28 mouse cellular contexts compared by ENCODE assay signal in genomic region chr4:137342816-137343215, GRCm38 (mm10). TPM values are rescaled to one million over a fixed set of nuclear protein-coding genes. Genes with fewer than 3 reads are reported as not detected.
DNase-seq lines count a peak whose midpoint lies in the region; ATAC-seq and TF ChIP-seq lines count a peak whose summit lies in the region.
"Had no signal": no experiment of that assay in that cellular context is flagged by ENCODE, and none has a peak within 500 bp of the region (broad histone marks: within the 10 kb centered on the region; RNA-seq: fewer than 3 reads in every experiment).

No protein-coding gene starts in this region.

- H3K9me3 ChIP-seq in lung, embryonic 14.5 days (ENCODE audit: low read depth, low read length): no peaks in the 10 kb centered on the region
- H3K9me3 ChIP-seq in lung, postnatal 0 days (ENCODE audit: low read length): no peaks in the 10 kb centered on the region
- H3K9me3 ChIP-seq: embryonic facial prominence, embryonic 13.5 days; embryonic facial prominence, embryonic 15.5 days; forebrain, embryonic 10.5 days; forebrain, embryonic 12.5 days; G1E had no signal

- ATAC-seq in lung, embryonic 14.5 days (ENCODE audit: insufficient read depth): no peak
- no peak for ATAC-seq in lung, postnatal 0 days
- ATAC-seq: activated CD4-positive, CD25-positive, alpha-beta regulatory T cell, adult 4 months; CD4-positive, CD25-positive, alpha-beta regulatory T cell, adult 4 months; forebrain, embryonic 14.5 days; forebrain, embryonic 16.5 days; Patski had no signal

- intact Hi-C loops in gastrocnemius, adult 2 months (cut with DNase I): no loop called here

- no peak for TF ChIP-seq EP300 in lung, postnatal 0 days (IDR thresholded peaks at IDR 0.05)

- H3K4me3 ChIP-seq in gastrocnemius, adult 2 months: no peak overlapping the region
- H3K4me3 ChIP-seq in lung, embryonic 14.5 days (ENCODE audit: low read depth, low read length): no peak overlapping the region
- H3K4me3 ChIP-seq in lung, postnatal 0 days (ENCODE audit: low read depth, low read length): no peak overlapping the region
- H3K4me3 ChIP-seq in myocyte: no peak overlapping the region
- H3K4me3 ChIP-seq: embryonic facial prominence, embryonic 13.5 days; embryonic facial prominence, embryonic 15.5 days; erythroblast, embryonic 14.5 days; forebrain, embryonic 10.5 days; forebrain, embryonic 12.5 days had no signal

- H3K4me2 ChIP-seq in lung, embryonic 14.5 days: no peak overlapping the region
- no peak overlapping the region for H3K4me2 ChIP-seq in lung, postnatal 0 days (replicated peaks; ENCODE audit: low read depth, low read length)
- H3K4me2 ChIP-seq in myocyte (ENCODE audit: low read depth): no peak overlapping the region
- H3K4me2 ChIP-seq: embryonic facial prominence, embryonic 13.5 days; embryonic facial prominence, embryonic 15.5 days; forebrain, embryonic 12.5 days had no signal

- peaks cover 26% of the 10 kb centered on the region for H3K36me3 ChIP-seq in lung, embryonic 14.5 days (ENCODE audit: insufficient read depth)
- H3K36me3 ChIP-seq in lung, postnatal 0 days (ENCODE audit: insufficient read depth, low read length): no peaks in the 10 kb centered on the region
- H3K36me3 ChIP-seq in myocyte (ENCODE audit: control insufficient read depth, insufficient read depth): peaks cover 16% of the 10 kb centered on the region

- no peak for DNase-seq in gastrocnemius, adult 2 months
- no peak for DNase-seq in gastrocnemius, adult 18-20 months (ENCODE audit: low spot score)
- peak; percentile 7 for DNase-seq in lung, embryonic 14.5 days
- DNase-seq in lung, postnatal 0 days (ENCODE audit: low spot score): no peak
- no peak for DNase-seq in cerebellum, postnatal 25 days
- DNase-seq: adrenal gland, adult 8-10 months; adrenal gland, postnatal 14 days; adrenal gland, postnatal 36 days; B cell, adult 2 months; cerebellum, adult 11-12 months; cerebellum, adult 2 months; cerebellum, adult 9-10 months; cerebellum, postnatal 10 days; cerebellum, postnatal 36 days; embryo, embryonic 11 days had no signal

- no peaks in the 10 kb centered on the region for H3K4me1 ChIP-seq in lung, embryonic 14.5 days (ENCODE audit: insufficient read depth)
- no peaks in the 10 kb centered on the region; the same call in 1 of the 2 replicates for H3K4me1 ChIP-seq in lung, postnatal 0 days (ENCODE audit: insufficient read depth, low read depth, low read length)
- H3K4me1 ChIP-seq: forebrain, embryonic 10.5 days; forebrain, embryonic 12.5 days had no signal

- no peaks in the 10 kb centered on the region for H3K27me3 ChIP-seq in lung, embryonic 14.5 days (ENCODE audit: insufficient read depth, low read length)
- H3K27me3 ChIP-seq in lung, postnatal 0 days (replicated peaks; ENCODE audit: insufficient read depth, low read length): no peaks in the 10 kb centered on the region
- H3K27me3 ChIP-seq in myocyte (ENCODE audit: control insufficient read depth, insufficient read depth, insufficient read length): no peaks in the 10 kb centered on the region
- H3K27me3 ChIP-seq: CH12.LX; embryonic facial prominence, embryonic 13.5 days; embryonic facial prominence, embryonic 15.5 days; forebrain, embryonic 12.5 days; Patski had no signal

- peaks cover 97% of the 10 kb centered on the region for H3K79me2 ChIP-seq in myocyte (ENCODE audit: control insufficient read depth, insufficient read depth)

- 70% methylated on average over 1 of the region's 1 CpGs for WGBS in lung, embryonic 14.5 days
- WGBS in lung, postnatal 0 days: 65% methylated on average over 1 of the region's 1 CpGs

- no peak for TF ChIP-seq CTCF in gastrocnemius, adult 2 months (IDR thresholded peaks at IDR 0.05)
- no peak for TF ChIP-seq CTCF in lung, embryonic 14.5 days (IDR thresholded peaks at IDR 0.05; ENCODE audit: low read depth)
- TF ChIP-seq CTCF in lung, postnatal 0 days (IDR thresholded peaks at IDR 0.05): no peak

- no peak overlapping the region for H3ac ChIP-seq in myocyte (ENCODE audit: control insufficient read depth, insufficient read length)

- no peak overlapping the region for H3K9ac ChIP-seq in lung, embryonic 14.5 days
- H3K9ac ChIP-seq in lung, postnatal 0 days (replicated peaks; ENCODE audit: low read depth): no peak overlapping the region
- H3K9ac ChIP-seq: embryonic facial prominence, embryonic 13.5 days; embryonic facial prominence, embryonic 15.5 days; forebrain, embryonic 12.5 days had no signal

- no peak for TF ChIP-seq POLR2A in myocyte (IDR thresholded peaks at IDR 0.05; ENCODE audit: insufficient read length, low read depth)

- peak overlapping the region; percentile 43; the same call in 1 of the 2 replicates for H3K27ac ChIP-seq in gastrocnemius, adult 2 months
- H3K27ac ChIP-seq in lung, embryonic 14.5 days (ENCODE audit: low read depth): no peak overlapping the region
- H3K27ac ChIP-seq in lung, postnatal 0 days (ENCODE audit: low read length): no peak overlapping the region
- H3K27ac ChIP-seq: embryonic facial prominence, embryonic 13.5 days; embryonic facial prominence, embryonic 15.5 days; forebrain, embryonic 10.5 days; forebrain, embryonic 12.5 days had no signal

TF ChIP-seq in myocyte, 11 proteins besides CTCF, POLR2A, EP300 and RAD21:
- TF ChIP-seq TCF3 (IDR thresholded peaks at IDR 0.05; ENCODE audit: insufficient read length, low read depth): no peak
- TF ChIP-seq MYOD1 (IDR thresholded peaks at IDR 0.05; ENCODE audit: control insufficient read depth in 1 of 3, insufficient read length in 2 of 3, low read depth in 2 of 3): peak; percentile 31 to 76 (median 67)
- no peak for TF ChIP-seq E2F4 (IDR thresholded peaks at IDR 0.05; ENCODE audit: insufficient read depth)
- TF ChIP-seq TCF12 (IDR thresholded peaks at IDR 0.05; ENCODE audit: insufficient read depth, poor library complexity, severe bottlenecking): no peak
- TF ChIP-seq POLR2AphosphoS2 (IDR thresholded peaks at IDR 0.05; ENCODE audit: insufficient read length, low read depth): peak; percentile 27
- peak in 1 of 3 experiments; percentile 31 for TF ChIP-seq MYOG (IDR thresholded peaks at IDR 0.05; ENCODE audit: control insufficient read depth in 1 of 3, insufficient read depth in 1 of 3, insufficient read length in 2 of 3, low read depth in 2 of 3)

RNA-seq across cellular contexts. Expression of gene Cdc42, which starts 14.7 kb away (rescaled TPM):
- total RNA-seq in gastrocnemius, adult 2 months (2021): 100 to 1,000 TPM; 169 to 187 TPM
- 100 to 1,000 TPM; 167 to 172 TPM for total RNA-seq in gastrocnemius, adult 18-20 months (2021)
- 690 and 693 TPM in 2 replicates for polyA plus RNA-seq in lung, embryonic 14.5 days (2014; fragmentation: Nextera tagmentation; extraction: Ambion mirVana)
- 545 and 582 TPM in 2 replicates for polyA plus RNA-seq in lung, postnatal 0 days (2015; fragmentation: Nextera tagmentation; extraction: Ambion mirVana)
- polyA plus RNA-seq in myocyte (2012; fragmentation: generic; extraction: Trizol): 298 TPM
